Mouse (Mus musculus) neural tube, embryonic 11.5 days (tissue): Measurements from ENCODE around the gene Rtf2. TPM values are rescaled to one million over a fixed set of nuclear protein-coding genes. Genes with fewer than 3 reads are reported as not detected.

ENCODE experiments used
- ATAC-seq: fragments of 200-750 bp; cut with Nextera tagmentation; 2 replicates; pipeline ENCODE4 v1.8.0; 2017; ENCODE audit warnings: moderate number of reproducible peaks, mild to moderate bottlenecking, moderate TSS enrichment, moderate library complexity; ENCODE audit not compliant: insufficient read depth, low FRiP score, low TSS enrichment
- DNase-seq: peaks from one replicate; pipeline ENCODE4 v3.0.0-alpha.2; 2015; ENCODE audit warnings: low spot score
- H3K27ac ChIP-seq: fragments of 300-500 bp; sonication (generic); 2 replicates; pipeline ENCODE4 v1.5.1; 2014; ENCODE audit warnings: low read depth, mild to moderate bottlenecking, low read length
- H3K27me3 ChIP-seq: fragments of 300-500 bp; sonication (generic); 2 replicates; pipeline ENCODE4 v1.6.1; 2014; ENCODE audit warnings: mild to moderate bottlenecking, low read length, mixed read lengths; ENCODE audit not compliant: control insufficient read depth, insufficient read depth
- H3K36me3 ChIP-seq: fragments of 300-500 bp; sonication (generic); 2 replicates; pipeline ENCODE4 v1.6.1; 2014; ENCODE audit warnings: mild to moderate bottlenecking, low read length, moderate library complexity, mixed read lengths; ENCODE audit not compliant: control insufficient read depth, insufficient read depth
- H3K4me1 ChIP-seq: fragments of 300-500 bp; sonication (generic); 2 replicates; pipeline ENCODE4 v1.6.1; 2014; ENCODE audit warnings: low read length, mixed read lengths; ENCODE audit not compliant: control insufficient read depth, insufficient read depth
- H3K4me2 ChIP-seq: fragments of 300-500 bp; sonication (generic); 2 replicates; pipeline ENCODE4 v1.6.1; 2014; ENCODE audit warnings: low read depth, mild to moderate bottlenecking, moderate library complexity
- H3K4me3 ChIP-seq: fragments of 300-500 bp; sonication (generic); 2 replicates; pipeline ENCODE4 v1.5.1; 2014; ENCODE audit warnings: low read depth, low read length
- H3K9ac ChIP-seq: fragments of 300-500 bp; sonication (generic); 2 replicates; pipeline ENCODE4 v1.6.1; 2014; ENCODE audit warnings: mild to moderate bottlenecking, low read length
- H3K9me3 ChIP-seq: fragments of 300-500 bp; sonication (generic); 2 replicates; pipeline ENCODE4 v1.6.1; 2016; ENCODE audit warnings: low read length; ENCODE audit not compliant: control insufficient read depth
- WGBS: fragments of 180-500 bp; shearing (Covaris S2); extraction: QIAGEN DNeasy Blood & Tissue Kit; methylation state at CpG from one replicate; pipeline ENCODE4 v1.1.7; 2014; 5-methylcytosine and 5-hydroxymethylcytosine counted together
- polyA plus RNA-seq: library from polyadenylated mRNA; unstranded; fragments of >200 nt; fragmentation: Nextera tagmentation; extraction: Ambion mirVana; gene quantifications from 2 replicates; pipeline ENCODE4 v1.2.1, GENCODE M21; 2014

The Rtf2 gene
- polyA plus RNA-seq, 1 experiment from 2014 or later: 105 TPM

DNA sequence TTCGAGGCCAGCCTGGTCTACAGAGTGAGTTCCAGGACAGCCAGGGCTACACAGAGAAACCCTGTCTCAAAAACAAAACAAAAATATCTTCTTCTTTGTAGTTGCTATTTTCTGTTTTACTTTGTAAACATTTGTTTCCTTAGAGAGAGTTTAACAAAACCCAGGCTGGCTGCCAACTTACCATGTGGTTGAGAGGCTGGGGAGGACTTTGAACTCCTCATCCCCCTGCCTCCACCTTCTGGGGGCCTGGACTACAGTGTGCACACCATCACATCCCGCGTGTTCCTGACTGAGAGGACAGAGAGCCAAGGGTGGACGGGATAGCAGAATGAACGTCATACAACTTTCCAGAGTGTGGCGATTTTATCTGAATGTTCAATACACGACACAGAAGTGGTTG, 65.8 kb downstream of the Rtf2 start:
- Histone ChIP-seq H3K27me3 (no peaks in the 10 kb centered on the region), H3K4me2 (no peak overlapping the region), H3K36me3 (no peaks in the 10 kb centered on the region), H3K4me1 (no peaks in the 10 kb centered on the region), H3K9me3 (no peaks in the 10 kb centered on the region), H3K27ac (no peak overlapping the region), H3K9ac (no peak overlapping the region), H3K4me3 (no peak overlapping the region)
- ATAC-seq (no peak), DNase-seq (no peak)
- WGBS: 90% methylated on average over 7 of the region's 7 CpGs

DNA sequence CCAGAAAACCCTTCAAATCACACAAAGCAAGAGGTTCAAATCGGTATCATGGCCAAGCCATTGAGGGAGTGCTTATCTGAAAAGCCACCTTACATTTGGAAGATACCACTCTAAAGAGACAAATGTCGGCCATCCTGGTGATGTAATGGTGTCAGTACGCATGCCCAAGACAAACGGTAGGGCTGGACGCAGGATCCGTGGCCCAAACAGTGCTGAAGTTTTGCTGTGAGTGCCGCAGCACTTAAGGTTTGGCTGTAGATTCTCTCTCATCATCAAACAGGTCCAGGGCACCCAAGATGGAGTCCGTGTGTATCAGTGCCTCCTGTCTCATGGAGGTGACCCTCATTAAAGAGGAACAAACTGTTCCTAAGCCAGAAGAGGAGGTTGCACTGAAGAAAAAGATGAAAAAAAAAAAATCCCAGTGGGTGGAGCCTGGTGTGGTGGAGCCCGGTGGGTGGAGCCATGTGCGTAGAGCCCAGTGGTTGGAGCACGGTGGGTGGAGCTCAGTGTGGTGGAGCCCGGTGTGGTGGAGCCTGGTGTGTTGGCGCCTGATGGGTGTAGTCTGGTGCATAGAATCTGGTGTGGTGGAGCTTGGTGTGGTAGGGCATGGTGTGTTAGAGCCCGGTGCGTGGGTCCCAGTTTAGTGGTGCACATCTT, 69.8 kb downstream of the Rtf2 start:
- Histone ChIP-seq H3K27me3 (no peaks in the 10 kb centered on the region), H3K4me3 (no peak overlapping the region), H3K9ac (no peak overlapping the region), H3K36me3 (no peaks in the 10 kb centered on the region), H3K4me1 (no peaks in the 10 kb centered on the region), H3K4me2 (no peak overlapping the region), H3K27ac (no peak overlapping the region), H3K9me3 (no peaks in the 10 kb centered on the region)
- ATAC-seq (no peak), DNase-seq (no peak)
- WGBS: 88% methylated on average over 15 of the region's 15 CpGs

DNA sequence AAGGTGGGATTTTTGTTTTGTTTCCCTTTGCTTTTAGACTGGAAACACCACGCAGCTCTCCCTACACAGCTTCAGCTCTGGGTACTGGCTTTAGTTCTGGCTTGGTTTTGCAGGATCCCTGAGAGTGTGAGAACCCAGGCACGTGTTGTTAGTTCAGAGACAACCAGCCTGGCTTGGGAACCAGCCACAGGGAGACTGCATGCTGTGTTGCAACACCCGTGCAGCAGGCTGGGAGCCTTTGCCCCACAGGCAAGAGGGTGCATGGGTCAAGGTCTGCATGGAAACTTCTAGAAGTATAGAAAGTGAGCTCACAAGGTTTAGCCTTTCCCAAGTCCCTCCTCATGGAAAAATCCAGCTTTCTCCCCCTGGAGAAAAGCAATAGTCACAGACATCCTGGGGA, 70.5 kb downstream of the Rtf2 start:
- ATAC-seq (no peak), DNase-seq (no peak)
- no peaks in the 10 kb centered on the region for H3K36me3 ChIP-seq
- no peak overlapping the region for H3K4me2 ChIP-seq
- H3K9me3 ChIP-seq: no peaks in the 10 kb centered on the region
- H3K4me3 ChIP-seq: no peak overlapping the region
- H3K27me3 ChIP-seq: no peaks in the 10 kb centered on the region
- WGBS: 64% methylated on average over 3 of the region's 3 CpGs
- H3K27ac ChIP-seq: no peak overlapping the region
- H3K4me1 ChIP-seq: no peaks in the 10 kb centered on the region
- no peak overlapping the region for H3K9ac ChIP-seq

DNA sequence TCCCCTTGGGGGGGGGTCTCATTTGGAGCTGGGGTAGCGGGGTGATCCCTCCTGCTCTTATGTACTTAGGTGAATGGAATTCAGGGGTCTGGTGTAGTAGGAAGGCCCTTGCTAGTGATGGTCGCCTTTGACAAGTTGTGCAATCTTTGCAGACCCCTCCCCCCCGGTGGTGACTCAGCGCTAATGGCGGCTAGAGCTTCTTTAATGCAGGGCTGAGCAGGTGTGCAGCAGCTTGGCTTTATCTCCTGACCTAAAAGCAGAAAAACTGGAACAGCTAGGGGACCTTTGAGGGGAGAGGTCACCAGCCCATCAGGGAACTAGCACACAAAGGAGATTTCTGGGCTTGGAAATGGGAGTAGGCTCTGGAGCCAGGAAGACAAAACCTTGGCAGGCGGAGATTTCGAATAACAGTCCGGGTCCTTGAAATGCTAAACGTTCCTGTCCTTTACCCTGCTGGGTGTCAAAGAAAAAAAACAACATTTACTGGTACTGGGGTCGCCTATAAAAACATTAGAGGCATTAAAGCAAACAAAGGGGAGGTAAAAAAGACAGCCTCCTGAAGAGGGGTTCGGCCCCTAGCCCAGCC, 76.1 kb downstream of the Rtf2 start:
- ATAC-seq (no peak), DNase-seq (no peak)
- Histone ChIP-seq H3K4me3 (no peak overlapping the region), H3K4me1 (no peaks in the 10 kb centered on the region), H3K36me3 (no peaks in the 10 kb centered on the region), H3K9me3 (no peaks in the 10 kb centered on the region), H3K4me2 (no peak overlapping the region), H3K27me3 (no peaks in the 10 kb centered on the region), H3K9ac (no peak overlapping the region), H3K27ac (no peak overlapping the region)
- 12% methylated on average over 11 of the region's 11 CpGs for WGBS

Other genes starting within 250 kb of the Rtf2 start
- not detected in 2 replicates for gene Mc3r, start 192.1 kb upstream of the Rtf2 start, polyA plus RNA-seq
- gene Fam210b, start 95.0 kb upstream of the Rtf2 start, polyA plus RNA-seq: 36.7 and 42.2 TPM in 2 replicates
- 154 and 156 TPM in 2 replicates for gene Aurka, start 70.0 kb upstream of the Rtf2 start, polyA plus RNA-seq
- 45.6 and 46.2 TPM in 2 replicates for gene Cstf1, start 69.9 kb upstream of the Rtf2 start, polyA plus RNA-seq
- 0.14 and 0.36 TPM in 2 replicates for gene Cass4, start 46.8 kb upstream of the Rtf2 start, polyA plus RNA-seq
- gene Gcnt7, start 18.0 kb downstream of the Rtf2 start, polyA plus RNA-seq: 0.66 and 0.97 TPM in 2 replicates
- not detected in 2 replicates for gene Fam209, start 32.0 kb downstream of the Rtf2 start, polyA plus RNA-seq
- gene Tfap2c, start 109.0 kb downstream of the Rtf2 start, polyA plus RNA-seq: 0.76 and 1.3 TPM in 2 replicates